Mouse (Mus musculus): ENCODE measurements around the gene Pmel. TPM values are rescaled to one million over a fixed set of nuclear protein-coding genes. Genes with fewer than 3 reads are reported as not detected.

Pmel gene
- polyA plus RNA-seq, 1 experiment, result 0.16 TPM

GRCm38 (mm10) chr10:128663441-128664220 lies 40.4 kb upstream of the Pmel start:
- Histone ChIP-seq H3K4me3 (ENCODE audit: insufficient read depth, poor library complexity, severe bottlenecking) (no peak overlapping the region), H3K79me2 (ENCODE audit: control insufficient read depth, insufficient read depth) (no peaks in the 10 kb centered on the region), H3K79me3 (ENCODE audit: low read depth) (no peaks in the 10 kb centered on the region), H3K27me3 (ENCODE audit: control insufficient read depth, insufficient read depth, insufficient read length) (no peaks in the 10 kb centered on the region), H3K36me3 (ENCODE audit: control insufficient read depth, insufficient read depth) (no peaks in the 10 kb centered on the region), H3ac (ENCODE audit: control insufficient read depth, insufficient read length, low read depth) (no peak overlapping the region)
- TF ChIP-seq MYOD1 (IDR thresholded peaks at IDR 0.05; ENCODE audit: control insufficient read depth, insufficient read length, low read depth) (no peak), CTCF (IDR thresholded peaks at IDR 0.05; ENCODE audit: control insufficient read depth, insufficient read depth, insufficient read length) (no peak), FOSL1 (IDR thresholded peaks at IDR 0.05; ENCODE audit: insufficient read depth, low read length, poor library complexity, severe bottlenecking) (no peak), MYOG (IDR thresholded peaks at IDR 0.05; ENCODE audit: control insufficient read depth, extremely low read depth, insufficient read length) (no peak), CEBPB (IDR thresholded peaks at IDR 0.05; ENCODE audit: low read depth) (no peak), MAX (IDR thresholded peaks at IDR 0.05) (no peak), USF1 (IDR thresholded peaks at IDR 0.05; ENCODE audit: low read depth) (no peak)

GRCm38 (mm10) chr10:128664808-128665207 lies 39.2 kb upstream of the Pmel start:
- TF ChIP-seq MYOD1 (IDR thresholded peaks at IDR 0.05; ENCODE audit: control insufficient read depth, insufficient read length, low read depth) (no peak), CTCF (IDR thresholded peaks at IDR 0.05; ENCODE audit: control insufficient read depth, insufficient read depth, insufficient read length) (no peak), USF1 (IDR thresholded peaks at IDR 0.05; ENCODE audit: low read depth) (no peak), FOSL1 (IDR thresholded peaks at IDR 0.05; ENCODE audit: insufficient read depth, low read length, poor library complexity, severe bottlenecking) (no peak), MAX (IDR thresholded peaks at IDR 0.05) (no peak), MYOG (IDR thresholded peaks at IDR 0.05; ENCODE audit: control insufficient read depth, extremely low read depth, insufficient read length) (no peak), CEBPB (IDR thresholded peaks at IDR 0.05; ENCODE audit: low read depth) (no peak)
- H3K27me3 ChIP-seq (ENCODE audit: control insufficient read depth, insufficient read depth, insufficient read length), result no peaks in the 10 kb centered on the region
- no peaks in the 10 kb centered on the region for H3K79me3 ChIP-seq (ENCODE audit: low read depth)
- no peak overlapping the region for H3ac ChIP-seq (ENCODE audit: control insufficient read depth, insufficient read length, low read depth)
- H3K4me3 ChIP-seq (ENCODE audit: insufficient read depth, poor library complexity, severe bottlenecking), result no peak overlapping the region
- no peaks in the 10 kb centered on the region for H3K36me3 ChIP-seq (ENCODE audit: control insufficient read depth, insufficient read depth)
- H3K79me2 ChIP-seq (ENCODE audit: control insufficient read depth, insufficient read depth), result no peaks in the 10 kb centered on the region

GRCm38 (mm10) chr10:128665307-128665706 lies 38.7 kb upstream of the Pmel start:
- H3K4me3 ChIP-seq (ENCODE audit: insufficient read depth, poor library complexity, severe bottlenecking), result no peak overlapping the region
- TF ChIP-seq MAX (IDR thresholded peaks at IDR 0.05) (no peak), FOSL1 (IDR thresholded peaks at IDR 0.05; ENCODE audit: insufficient read depth, low read length, poor library complexity, severe bottlenecking) (no peak), MYOD1 (IDR thresholded peaks at IDR 0.05; ENCODE audit: control insufficient read depth, insufficient read length, low read depth) (no peak), USF1 (IDR thresholded peaks at IDR 0.05; ENCODE audit: low read depth) (no peak)
- H3K79me2 ChIP-seq (ENCODE audit: control insufficient read depth, insufficient read depth), result no peaks in the 10 kb centered on the region
- no peaks in the 10 kb centered on the region for H3K36me3 ChIP-seq (ENCODE audit: control insufficient read depth, insufficient read depth)
- no peaks in the 10 kb centered on the region for H3K79me3 ChIP-seq (ENCODE audit: low read depth)
- no peak overlapping the region for H3ac ChIP-seq (ENCODE audit: control insufficient read depth, insufficient read length, low read depth)
- no peaks in the 10 kb centered on the region for H3K27me3 ChIP-seq (ENCODE audit: control insufficient read depth, insufficient read depth, insufficient read length)

DNA sequence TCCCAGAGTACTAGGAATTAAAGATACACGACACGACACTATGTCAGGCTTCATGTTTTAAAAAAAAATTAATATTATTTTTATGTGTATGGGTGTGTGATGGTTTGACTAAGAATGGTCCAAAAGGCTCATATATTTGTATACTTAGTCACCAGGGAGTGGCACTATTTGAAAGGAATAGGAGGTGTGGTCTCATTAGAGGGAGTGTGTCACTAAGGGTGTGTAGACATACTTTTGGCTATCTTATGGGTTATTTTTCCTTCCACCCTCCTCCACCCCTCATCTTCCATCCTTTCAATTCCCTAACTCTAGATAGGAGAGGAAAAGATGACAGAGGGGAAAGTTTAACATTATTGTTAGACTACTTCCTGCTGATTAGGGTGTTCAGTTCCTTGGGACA lies 38.2 kb upstream of the Pmel start:
- TF ChIP-seq MAX (IDR thresholded peaks at IDR 0.05) (no peak), MYOG (IDR thresholded peaks at IDR 0.05; ENCODE audit: control insufficient read depth, extremely low read depth, insufficient read length) (no peak), MYOD1 (IDR thresholded peaks at IDR 0.05; ENCODE audit: control insufficient read depth, insufficient read length, low read depth) (no peak), CEBPB (IDR thresholded peaks at IDR 0.05; ENCODE audit: low read depth) (no peak), FOSL1 (IDR thresholded peaks at IDR 0.05; ENCODE audit: insufficient read depth, low read length, poor library complexity, severe bottlenecking) (no peak), CTCF (IDR thresholded peaks at IDR 0.05; ENCODE audit: control insufficient read depth, insufficient read depth, insufficient read length) (no peak)

GRCm38 (mm10) chr10:128668790-128669672 lies 35.0 kb upstream of the Pmel start:
- no peaks in the 10 kb centered on the region for H3K79me3 ChIP-seq (ENCODE audit: low read depth)
- TF ChIP-seq FOSL1 (IDR thresholded peaks at IDR 0.05; ENCODE audit: insufficient read depth, low read length, poor library complexity, severe bottlenecking), result no peak
- no peak for TF ChIP-seq USF1 (IDR thresholded peaks at IDR 0.05; ENCODE audit: low read depth)
- TF ChIP-seq MAX (IDR thresholded peaks at IDR 0.05), result no peak
- no peak for TF ChIP-seq MYOG (IDR thresholded peaks at IDR 0.05; ENCODE audit: control insufficient read depth, extremely low read depth, insufficient read length)
- no peak for TF ChIP-seq MYOD1 (IDR thresholded peaks at IDR 0.05; ENCODE audit: control insufficient read depth, insufficient read length, low read depth)
- TF ChIP-seq CEBPB (IDR thresholded peaks at IDR 0.05; ENCODE audit: low read depth), result no peak
- no peak for TF ChIP-seq CTCF (IDR thresholded peaks at IDR 0.05; ENCODE audit: control insufficient read depth, insufficient read depth, insufficient read length)
- H3K27me3 ChIP-seq (ENCODE audit: control insufficient read depth, insufficient read depth, insufficient read length), result no peaks in the 10 kb centered on the region
- H3ac ChIP-seq (ENCODE audit: control insufficient read depth, insufficient read length, low read depth), result no peak overlapping the region
- H3K4me3 ChIP-seq (ENCODE audit: insufficient read depth, poor library complexity, severe bottlenecking), result no peak overlapping the region
- H3K36me3 ChIP-seq (ENCODE audit: control insufficient read depth, insufficient read depth), result no peaks in the 10 kb centered on the region
- no peaks in the 10 kb centered on the region for H3K79me2 ChIP-seq (ENCODE audit: control insufficient read depth, insufficient read depth)

More for the DNA sequence above, 38.2 kb upstream of the Pmel start:
- Histone ChIP-seq H3K79me2 (ENCODE audit: control insufficient read depth, insufficient read depth) (no peaks in the 10 kb centered on the region), H3K27me3 (ENCODE audit: control insufficient read depth, insufficient read depth, insufficient read length) (no peaks in the 10 kb centered on the region), H3ac (ENCODE audit: control insufficient read depth, insufficient read length, low read depth) (no peak overlapping the region), H3K79me3 (ENCODE audit: low read depth) (no peaks in the 10 kb centered on the region), H3K4me3 (ENCODE audit: insufficient read depth, poor library complexity, severe bottlenecking) (no peak overlapping the region), H3K36me3 (ENCODE audit: control insufficient read depth, insufficient read depth) (no peaks in the 10 kb centered on the region)
